Mouse (Mus musculus): Measurements from ENCODE around the gene Ltbr. TPM values are rescaled to one million over a fixed set of nuclear protein-coding genes. Genes with fewer than 3 reads are reported as not detected.

Ltbr gene
- polyA plus RNA-seq (2015; fragmentation: Nextera tagmentation; extraction: Ambion mirVana): 29.6 and 30.9 TPM in 2 replicates

- DNase-seq (ENCODE audit: low spot score): peak; percentile 20
These were observed at the start of gene Ltbr for GRCm38 (mm10) chr6:125313546-125314230. TSS of gene Ltbr (minus strand) at chr6:125313885.

GRCm38 (mm10) chr6:125363021-125363420 lies 49.3 kb upstream of the Ltbr start:
- DNase-seq (ENCODE audit: low spot score): no peak

- DNase-seq (ENCODE audit: low spot score): no peak
These were observed 48.0 kb upstream of the Ltbr start for GRCm38 (mm10) chr6:125361467-125362291.

GRCm38 (mm10) chr6:125360846-125361245 lies 47.2 kb upstream of the Ltbr start:
- no peak for DNase-seq (ENCODE audit: low spot score)

- DNase-seq (ENCODE audit: low spot score): no peak
These were observed 46.3 kb upstream of the Ltbr start for GRCm38 (mm10) chr6:125359999-125360398.

- no peak for DNase-seq (ENCODE audit: low spot score)
These were observed 43.6 kb upstream of the Ltbr start for GRCm38 (mm10) chr6:125357334-125357733.

GRCm38 (mm10) chr6:125356264-125356663 lies 42.6 kb upstream of the Ltbr start:
- DNase-seq (ENCODE audit: low spot score): no peak

- DNase-seq (ENCODE audit: low spot score): peak; percentile 97
These were observed 41.6 kb upstream of the Ltbr start for GRCm38 (mm10) chr6:125355197-125355741.

- DNase-seq (ENCODE audit: low spot score): no peak
These were observed 40.9 kb upstream of the Ltbr start for GRCm38 (mm10) chr6:125354352-125355151.

- peak; percentile 74 for DNase-seq (ENCODE audit: low spot score)
These were observed 40.0 kb upstream of the Ltbr start for GRCm38 (mm10) chr6:125353655-125354054.

- DNase-seq (ENCODE audit: low spot score): no peak
These were observed 39.5 kb upstream of the Ltbr start for GRCm38 (mm10) chr6:125353221-125353620.

- DNase-seq (ENCODE audit: low spot score): peak; percentile 66
These were observed 39.1 kb upstream of the Ltbr start for GRCm38 (mm10) chr6:125352811-125353210.

- no peak for DNase-seq (ENCODE audit: low spot score)
These were observed 38.3 kb upstream of the Ltbr start for GRCm38 (mm10) chr6:125352046-125352384.

- DNase-seq (ENCODE audit: low spot score): no peak
These were observed 37.8 kb upstream of the Ltbr start for GRCm38 (mm10) chr6:125351368-125352045.

- DNase-seq (ENCODE audit: low spot score): no peak
These were observed 37.3 kb upstream of the Ltbr start for GRCm38 (mm10) chr6:125350995-125351324.

- DNase-seq (ENCODE audit: low spot score): no peak
These were observed 36.7 kb upstream of the Ltbr start for GRCm38 (mm10) chr6:125350231-125350994.

GRCm38 (mm10) chr6:125349575-125350230 lies 36.0 kb upstream of the Ltbr start:
- peak; percentile 72 for DNase-seq (ENCODE audit: low spot score)

GRCm38 (mm10) chr6:125348721-125349574 lies 35.3 kb upstream of the Ltbr start, which contains the start of gene Tnfrsf1a:
TSS of gene Tnfrsf1a (plus strand) at chr6:125349362.
- no peak for DNase-seq (ENCODE audit: low spot score)

GRCm38 (mm10) chr6:125346029-125346428 lies 32.3 kb upstream of the Ltbr start:
- no peak for DNase-seq (ENCODE audit: low spot score)
